Mouse (Mus musculus) kidney, postnatal 10 days (tissue): ENCODE measurements around the gene Cdc37.

Experiments
- DNase-seq: peaks from one replicate; pipeline ENCODE4 v3.0.0; 2021; ENCODE audit warnings: mixed read lengths

The Cdc37 gene

DNA sequence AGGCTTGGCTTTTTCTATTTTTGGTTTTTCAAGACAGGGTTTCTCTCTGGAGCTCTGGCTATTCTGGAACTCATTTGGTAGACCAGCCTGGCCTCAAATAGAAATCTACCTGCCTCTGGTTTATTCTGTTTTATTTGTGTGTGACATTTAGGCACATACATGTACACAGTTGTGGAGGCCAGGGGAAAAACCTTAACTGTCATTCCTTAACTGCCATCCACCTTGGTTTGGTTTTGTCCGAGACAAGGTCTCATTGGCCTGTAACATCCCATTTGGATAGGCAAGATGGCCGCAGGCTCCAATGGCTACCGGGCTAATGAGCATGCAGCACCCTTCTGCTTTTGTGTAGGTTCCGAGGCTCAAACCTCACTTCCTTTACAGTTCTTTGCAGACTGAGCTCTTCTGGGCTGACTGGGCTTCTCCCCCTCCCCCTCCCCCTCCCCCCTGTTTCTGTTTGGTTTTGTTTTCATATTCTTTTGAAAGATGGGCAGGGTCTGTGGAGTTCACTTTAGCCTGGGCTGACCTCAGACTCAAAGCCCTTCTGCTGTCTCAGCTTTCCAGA lies 14.4 kb downstream of the Cdc37 start:
- no peak for DNase-seq

DNA sequence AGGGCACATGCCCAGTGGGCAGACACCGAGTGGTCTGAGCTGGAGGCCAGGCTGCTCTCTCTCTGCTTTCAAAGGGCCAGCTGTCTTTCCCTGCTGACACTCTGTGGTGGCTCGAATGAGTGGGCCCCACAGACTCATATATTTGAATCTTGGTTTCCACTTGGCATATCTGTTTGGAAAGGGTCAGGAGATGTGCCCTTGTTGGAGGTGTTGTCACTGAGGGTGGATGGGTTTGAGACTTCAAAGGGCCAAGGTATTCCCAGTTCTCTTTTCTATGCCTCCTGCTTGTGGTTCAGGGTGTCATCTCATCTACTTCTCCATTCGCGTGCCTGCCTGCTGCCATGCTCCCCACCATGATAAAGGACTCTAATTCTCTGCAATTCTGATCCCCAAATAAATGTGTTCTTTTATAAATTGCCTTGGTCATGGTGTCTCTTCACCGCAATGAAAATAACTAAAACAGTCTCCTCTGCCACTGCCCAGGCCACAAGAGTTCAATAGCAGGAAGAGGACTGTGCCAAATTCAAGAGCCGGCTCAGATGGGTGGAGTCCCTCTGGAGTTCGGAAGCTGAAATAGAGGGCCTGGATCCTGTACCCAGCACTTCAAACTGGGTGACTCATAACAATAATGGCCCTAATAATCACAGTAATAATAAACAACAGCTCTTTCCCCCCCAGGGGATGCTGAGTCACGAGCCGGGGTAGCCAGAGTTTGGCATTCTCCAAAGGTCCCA lies 15.0 kb downstream of the Cdc37 start:
- no peak for DNase-seq

DNA sequence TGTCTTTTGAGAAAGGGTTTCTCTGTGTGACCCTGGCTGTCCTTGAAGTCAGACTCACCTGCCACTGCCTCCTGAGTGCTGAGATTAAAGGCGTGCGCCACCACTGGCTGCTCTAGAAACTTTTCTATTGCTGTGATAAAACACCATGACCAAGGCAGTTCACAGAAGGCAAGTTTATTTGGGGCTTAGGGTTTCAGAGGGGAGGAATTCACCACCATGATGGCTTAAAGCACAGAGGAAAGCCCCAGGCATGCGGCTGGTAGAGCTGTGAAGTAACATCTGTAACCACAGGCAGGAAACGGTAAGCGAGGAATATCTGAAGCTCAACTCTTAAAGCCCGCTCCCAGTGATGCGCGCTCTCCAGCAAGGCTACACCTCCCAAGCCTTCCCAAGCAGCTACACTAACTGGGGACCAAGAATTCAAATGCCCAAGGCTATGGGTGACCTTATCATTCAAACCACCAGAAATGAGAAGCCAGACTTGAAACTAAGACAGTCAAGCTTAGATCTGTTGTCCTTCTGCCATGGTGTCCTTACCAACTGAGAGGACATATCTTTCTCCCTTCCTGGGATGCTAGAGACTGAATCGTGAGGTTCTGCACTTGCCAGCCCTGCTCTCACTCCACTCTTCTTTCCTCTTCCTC lies 16.6 kb downstream of the Cdc37 start:
- DNase-seq: no peak

DNA sequence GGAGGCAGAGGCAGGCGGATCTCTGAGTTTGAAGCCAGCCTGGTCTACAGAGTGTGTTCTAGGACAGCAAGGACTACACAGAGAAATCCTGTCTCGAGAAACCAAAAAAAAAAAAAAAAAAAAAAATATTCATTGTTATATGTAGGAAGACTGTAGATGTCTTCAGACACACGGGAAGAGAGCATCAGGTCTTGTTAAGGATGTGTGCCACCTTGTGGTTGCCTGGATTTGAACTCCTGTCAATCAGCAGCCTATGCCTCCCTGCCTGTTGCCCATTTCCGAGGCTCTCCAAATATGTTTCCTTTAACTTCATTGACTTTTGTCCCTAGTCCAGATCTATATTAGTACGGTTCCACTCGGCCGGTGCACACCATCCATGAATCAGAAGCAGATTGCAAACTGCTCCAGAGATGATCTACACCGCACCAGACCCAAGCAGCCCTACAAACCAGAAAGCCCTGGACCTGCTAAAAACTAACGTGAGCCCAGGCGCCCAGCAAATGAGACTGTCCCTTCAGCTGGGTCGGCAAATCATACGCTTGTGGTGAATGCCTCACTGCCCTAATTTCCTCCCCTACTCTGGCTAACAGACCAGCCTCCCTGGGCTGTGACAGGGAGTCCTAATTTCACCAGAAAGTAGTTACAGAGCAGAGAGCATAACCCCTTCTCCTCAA lies 17.5 kb downstream of the Cdc37 start:
- DNase-seq: peak; percentile 43

DNA sequence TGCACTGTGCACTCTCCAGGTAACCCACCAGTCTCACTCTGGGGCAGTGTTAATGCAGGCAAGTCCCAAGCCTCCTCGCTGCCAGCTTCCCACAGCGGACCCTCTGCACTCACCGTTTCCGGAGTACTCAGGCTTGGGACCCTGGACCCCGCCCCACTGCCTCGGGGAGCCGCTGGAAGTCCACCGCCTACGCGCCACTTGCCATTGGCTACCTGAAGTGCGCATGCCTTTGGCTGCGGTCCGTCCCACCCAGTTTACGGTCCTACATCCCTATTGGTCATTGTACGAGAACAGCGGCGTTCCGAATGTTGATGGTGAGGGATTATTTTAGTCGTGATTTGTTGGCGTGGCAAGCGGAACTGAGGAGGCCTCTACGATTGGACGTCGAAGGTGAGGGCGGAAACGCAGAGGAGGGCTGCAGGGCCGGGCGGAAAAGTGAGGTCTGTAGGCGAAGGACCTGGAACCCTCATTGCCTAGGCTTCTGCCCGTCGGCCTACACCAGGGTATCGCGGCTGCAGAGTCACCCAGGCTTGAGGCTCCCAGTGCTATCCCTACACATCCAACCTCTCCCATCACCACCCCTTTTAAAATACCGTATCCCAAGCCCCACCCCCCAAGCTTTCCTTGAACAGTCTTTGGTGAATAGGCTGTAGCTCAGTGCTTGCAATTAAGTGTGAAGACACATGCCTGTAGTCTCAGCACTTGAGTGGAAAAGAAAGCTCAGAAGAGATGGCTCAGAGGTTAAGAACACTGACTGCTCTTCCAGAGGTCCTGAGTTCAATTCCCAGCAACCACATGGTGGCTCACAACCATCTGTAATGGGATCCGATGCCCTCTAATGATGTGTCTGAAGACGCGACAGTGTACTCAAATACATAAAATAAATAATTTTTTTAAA lies 18.5 kb downstream of the Cdc37 start, which contains the start of gene Tyk2:
Tyk2 (minus strand) TSS at position 185 of the 898 bp plus-strand sequence.
- DNase-seq: peak; percentile 94

DNA sequence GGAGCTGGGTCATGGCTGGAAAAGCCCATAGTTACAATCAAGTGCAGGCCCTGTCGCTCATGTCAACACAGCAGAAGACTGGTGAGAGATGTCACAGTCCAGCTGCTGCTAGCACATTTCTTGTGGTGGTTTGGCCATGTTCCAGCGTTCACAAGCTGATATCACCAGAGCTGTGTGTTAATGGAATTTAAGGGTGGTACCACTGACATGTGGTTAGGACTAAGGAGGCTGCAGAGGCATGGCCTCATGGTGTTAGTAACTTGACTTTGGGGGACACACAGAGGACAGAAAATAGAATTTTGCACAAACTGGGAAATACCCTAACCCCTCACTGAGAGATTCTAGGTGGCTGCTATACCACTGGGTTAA lies 23.5 kb downstream of the Cdc37 start:
- DNase-seq: no peak

DNA sequence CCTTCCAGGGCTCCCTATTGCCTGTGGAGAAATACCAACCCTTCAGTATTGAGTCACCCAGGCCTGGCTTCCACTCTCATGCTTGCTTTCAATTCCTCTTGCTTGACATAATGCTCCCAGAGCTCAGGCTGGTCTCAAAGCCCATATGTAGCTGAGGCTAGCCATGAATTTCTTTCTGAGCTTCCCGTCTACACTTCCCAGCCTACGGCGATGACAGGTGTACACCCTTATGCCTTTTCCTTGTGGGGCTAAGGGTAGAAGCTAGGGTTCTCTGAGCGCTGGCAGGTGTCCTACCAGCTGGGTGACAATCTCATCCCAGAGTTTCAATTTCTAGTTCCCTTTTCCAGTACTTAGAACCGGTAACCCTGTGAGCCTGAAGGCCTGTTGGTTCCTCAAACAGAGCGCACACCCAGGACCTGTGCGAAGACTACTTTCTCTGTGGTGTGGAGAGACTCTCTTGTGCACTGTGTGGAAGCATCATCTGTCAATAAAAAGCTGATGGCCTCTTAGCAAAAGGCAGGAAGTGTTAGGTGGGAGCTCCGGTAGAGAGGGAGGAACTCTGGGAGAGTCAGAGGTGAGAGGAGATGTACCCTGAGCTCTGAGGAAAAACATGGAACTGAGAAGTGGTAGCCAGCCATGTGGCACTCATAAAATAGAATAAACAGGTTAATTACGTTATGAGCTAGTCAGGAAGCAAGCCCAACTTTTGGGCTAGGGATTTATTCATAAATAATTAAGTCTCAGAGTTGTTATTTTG lies 24.1 kb downstream of the Cdc37 start:
- DNase-seq: no peak

DNA sequence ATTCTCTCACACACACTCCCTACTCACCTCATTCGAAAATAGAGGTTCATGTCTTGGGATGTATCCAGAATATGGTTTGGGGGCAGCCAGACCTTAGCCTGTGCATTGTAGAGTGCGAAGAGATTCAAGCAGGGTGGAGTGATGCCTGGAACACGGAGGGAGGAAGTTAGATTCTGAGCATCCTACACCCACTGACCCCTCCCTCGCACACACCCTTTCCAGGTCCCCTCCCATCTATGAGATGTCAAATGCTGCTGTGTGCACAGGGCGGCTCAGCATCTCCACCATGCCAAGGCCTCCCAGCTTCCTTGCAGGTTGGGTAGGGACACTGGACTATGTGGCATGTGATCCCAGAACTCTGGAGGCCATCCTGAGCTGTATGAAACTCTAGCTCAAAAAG lies 24.9 kb downstream of the Cdc37 start:
- DNase-seq: no peak

DNA sequence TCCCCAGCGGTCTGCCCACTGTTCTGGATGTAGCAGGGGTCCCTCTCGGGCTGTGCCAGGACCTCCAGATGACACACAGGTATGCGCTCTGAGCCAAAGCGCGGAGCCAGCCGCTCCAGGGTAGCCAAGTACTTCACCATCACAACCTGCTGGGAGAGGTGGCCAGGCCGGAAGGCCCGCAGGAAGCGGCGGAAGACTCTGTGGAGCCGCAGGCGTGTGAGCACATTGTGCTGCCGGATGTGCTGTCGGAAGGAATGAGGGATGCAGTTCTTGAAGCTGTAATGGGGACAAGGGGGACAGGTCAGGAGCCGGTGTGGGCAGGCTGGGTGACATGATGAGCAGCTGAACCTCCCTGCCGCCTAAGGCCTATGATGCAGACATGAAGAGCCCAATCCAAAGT lies 28.3 kb downstream of the Cdc37 start:
- peak; percentile 35 for DNase-seq

DNA sequence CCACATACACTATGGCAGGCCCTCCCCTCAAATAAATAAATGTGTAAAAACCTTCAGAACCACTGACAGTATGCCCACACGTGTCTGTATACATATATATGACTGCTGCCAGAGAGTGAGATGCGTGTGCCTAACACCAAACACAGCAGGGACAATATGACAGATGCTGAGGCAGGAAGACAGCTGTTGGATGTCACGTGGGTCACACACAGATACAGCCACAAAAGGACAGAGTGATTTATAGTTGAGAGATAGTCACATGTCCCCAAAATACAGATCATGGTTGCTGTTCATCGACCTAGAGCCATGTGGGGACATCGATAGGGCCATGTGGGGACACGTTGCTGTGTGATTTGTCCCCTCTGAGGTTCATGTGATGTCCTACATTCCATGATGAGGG lies 32.7 kb downstream of the Cdc37 start:
- no peak for DNase-seq

DNA sequence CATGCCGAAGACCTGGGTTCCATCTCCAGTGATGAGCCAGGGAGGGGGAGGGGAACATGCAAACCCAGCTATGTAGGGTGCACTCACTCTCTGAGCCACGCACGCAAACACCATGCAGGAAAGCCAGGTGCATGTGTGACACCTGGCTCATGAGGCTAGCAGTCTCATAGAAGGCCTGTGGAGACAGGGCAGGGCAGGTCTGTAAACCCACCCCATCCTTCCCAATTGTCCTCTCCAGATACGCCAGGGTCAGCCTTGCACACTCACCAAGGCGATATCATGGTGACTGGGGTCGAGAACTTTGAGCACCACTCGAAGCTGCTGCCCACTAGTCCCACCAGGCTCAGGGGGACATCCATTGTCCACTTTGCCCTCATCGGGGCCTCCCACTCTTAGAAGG lies 34.7 kb downstream of the Cdc37 start:
- DNase-seq: no peak

DNA sequence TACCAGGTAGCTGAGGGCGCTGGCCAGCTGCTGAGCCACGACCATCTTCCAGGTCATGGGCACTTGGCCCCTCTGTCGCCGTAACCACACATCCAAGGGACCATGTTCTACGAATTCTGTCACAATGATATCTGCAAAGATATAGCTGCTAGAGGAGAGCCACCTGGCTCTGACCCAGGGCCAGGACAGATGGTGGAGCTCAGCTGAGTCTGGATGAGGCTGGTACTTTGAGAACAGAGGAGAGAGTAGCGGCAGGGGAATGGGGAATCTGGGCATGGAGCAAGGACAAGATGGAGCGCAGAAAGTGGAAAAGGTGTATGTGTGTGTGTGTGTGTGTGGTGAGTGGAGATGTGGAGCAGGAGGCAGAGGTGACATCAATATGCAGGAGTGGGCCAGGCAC lies 35.6 kb downstream of the Cdc37 start:
- no peak for DNase-seq

DNA sequence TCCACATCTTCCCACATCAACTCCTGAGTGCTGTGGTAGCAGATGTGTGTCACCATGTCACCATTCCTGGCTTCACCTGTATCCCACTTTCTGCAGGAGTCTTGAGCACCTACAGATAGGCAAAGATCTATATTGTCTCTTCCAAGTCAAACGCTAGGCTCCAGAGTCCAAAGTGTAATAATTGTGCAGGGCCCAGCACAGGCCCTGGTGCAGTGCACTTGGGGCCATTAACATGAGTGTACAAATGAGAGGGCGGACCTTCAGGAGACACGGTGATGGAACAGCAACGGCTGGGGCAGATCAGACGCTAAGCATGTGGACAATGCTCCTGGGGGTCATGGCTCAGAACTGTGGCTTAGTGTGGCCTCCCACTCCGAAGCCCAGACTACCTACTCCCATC lies 36.0 kb downstream of the Cdc37 start:
- no peak for DNase-seq

DNA sequence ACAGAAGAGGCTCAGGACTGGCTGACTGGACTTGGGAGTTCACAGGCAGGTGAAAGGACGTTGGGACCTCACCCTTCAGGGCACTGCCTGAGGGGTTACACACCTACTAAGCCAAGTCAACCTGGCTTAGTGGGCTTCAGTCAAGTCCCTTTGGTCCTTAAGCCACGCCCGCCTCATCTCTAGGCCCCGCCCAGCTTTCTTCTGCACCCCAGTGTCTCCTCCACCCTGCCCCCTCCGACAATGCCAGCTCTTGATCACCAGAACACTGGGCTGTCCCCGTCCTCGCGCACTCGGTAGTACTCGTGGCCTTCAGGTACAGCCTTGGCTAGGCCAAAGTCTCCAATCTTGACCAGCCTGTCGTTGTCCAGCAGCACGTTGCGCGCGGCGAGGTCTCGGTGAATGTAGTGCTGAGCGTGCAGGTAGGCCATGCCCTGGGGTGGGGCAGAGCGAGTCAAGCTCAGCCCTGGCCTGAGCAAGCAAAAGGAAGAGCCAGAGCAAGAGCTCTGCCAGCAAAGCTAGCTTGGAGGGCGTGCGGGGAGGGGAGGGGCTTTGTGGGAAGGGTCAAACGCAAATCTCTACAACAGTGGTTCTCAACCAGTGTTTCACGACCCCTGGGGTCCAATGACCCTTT lies 42.1 kb downstream of the Cdc37 start:
- no peak for DNase-seq

DNA sequence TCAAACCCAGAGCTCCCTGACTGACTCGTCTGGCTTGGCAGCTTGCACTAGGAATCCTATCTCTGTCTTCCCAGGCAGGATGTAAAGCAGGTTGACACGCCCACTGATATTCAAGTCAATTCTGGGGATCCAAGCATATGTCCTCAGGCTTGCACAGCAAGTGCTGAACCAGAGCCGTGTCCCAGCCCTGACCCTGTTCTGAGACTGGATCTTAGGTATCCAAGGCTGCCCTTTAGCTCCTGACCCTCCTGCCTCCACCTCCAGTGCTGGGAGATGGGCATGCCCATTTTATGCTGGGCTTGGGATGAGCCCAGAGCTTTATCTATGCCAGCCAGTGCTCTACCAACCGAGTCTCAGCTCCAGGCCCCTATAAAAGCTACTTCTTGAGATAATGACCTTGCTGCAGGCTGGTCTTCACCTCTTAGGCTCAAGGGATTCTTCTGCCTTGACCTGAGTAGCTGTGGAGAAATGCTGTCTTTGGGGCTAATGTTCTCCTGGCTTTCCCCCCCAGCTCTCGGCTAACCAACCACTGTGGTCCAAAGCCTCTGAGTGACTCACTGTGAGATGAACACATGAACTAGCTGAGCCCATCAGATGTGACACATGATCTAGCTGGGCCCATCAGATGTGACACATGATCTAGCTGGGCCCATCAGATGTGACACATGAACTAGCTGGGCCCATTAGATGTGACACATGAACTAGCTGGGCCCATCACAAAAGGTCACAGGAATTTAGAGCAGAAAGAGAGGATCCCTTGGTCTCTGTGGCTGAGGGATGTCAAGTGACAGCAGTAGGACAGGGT lies 43.8 kb downstream of the Cdc37 start:
- no peak for DNase-seq

DNA sequence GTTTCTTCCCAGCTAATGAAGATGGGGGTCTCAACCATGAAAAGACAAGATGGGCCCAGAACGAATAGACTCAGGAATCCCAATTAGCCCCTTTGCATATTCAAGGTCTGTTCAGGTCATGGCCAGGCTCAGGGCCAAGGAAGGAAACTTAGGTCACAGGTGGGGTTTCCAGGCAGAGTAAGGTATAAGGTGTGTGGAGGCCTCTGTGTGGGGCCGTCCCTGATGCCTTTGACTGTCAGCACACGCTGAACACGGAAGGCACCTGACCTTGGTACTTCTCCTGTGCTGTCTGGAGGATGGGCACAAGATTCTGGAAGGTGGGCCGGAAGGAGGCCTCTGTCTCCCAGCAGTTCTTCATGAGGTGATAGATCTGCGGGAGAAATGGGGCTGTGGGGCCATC lies 45.0 kb downstream of the Cdc37 start:
- DNase-seq: no peak

DNA sequence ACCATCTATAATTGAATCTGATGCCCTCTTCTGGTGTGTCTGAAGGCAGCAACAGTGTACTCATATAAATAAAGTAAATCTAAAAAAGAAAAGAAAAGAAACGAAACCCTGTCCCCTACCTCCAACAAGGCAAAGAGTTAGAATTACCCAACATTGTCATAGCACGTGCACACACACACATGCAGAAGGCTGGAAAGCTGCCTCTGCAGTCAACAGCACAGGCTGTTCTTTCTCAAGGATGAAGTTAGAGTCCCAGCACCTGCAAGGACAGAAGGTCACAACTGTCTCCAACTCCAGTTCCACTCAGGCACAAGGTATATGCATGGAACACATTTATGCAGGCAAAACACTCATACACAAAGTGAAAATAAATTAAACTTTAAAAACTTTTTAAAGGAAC lies 47.7 kb downstream of the Cdc37 start:
- no peak for DNase-seq

DNA sequence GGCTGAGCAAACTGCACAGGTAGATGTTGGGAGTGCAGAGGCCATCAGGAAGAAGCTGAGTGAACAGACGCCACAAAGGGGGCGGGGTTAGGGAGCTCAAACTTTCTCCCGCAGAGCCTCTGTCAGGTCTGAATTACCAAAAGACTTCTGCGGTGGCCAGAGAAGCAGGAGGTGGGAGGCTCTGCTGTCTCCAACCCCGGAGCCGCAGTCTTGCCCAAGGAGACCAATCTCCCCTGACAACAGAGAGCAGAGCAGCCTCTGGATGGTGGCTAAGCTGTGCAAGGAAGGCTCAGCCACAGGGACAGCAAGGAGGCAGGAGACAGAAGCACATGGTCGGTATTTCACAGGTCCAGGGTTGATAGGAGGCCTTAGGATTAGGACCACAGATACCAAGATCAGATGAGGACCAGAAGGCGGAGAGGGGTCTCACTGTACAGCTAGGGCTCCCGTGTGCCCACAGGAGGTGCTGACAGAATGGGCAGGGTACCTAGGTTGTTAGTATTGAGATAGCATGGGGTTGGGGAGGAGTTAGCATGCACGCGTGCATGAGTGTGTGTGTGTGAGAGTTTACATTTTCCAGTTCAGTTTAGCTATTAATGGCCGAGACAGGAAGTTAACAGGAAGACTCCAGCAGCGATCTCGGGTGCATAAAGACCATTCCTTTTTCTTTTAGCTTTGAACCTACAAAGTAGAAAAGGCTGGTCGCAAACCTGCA lies 49.2 kb downstream of the Cdc37 start:
- no peak for DNase-seq

DNA sequence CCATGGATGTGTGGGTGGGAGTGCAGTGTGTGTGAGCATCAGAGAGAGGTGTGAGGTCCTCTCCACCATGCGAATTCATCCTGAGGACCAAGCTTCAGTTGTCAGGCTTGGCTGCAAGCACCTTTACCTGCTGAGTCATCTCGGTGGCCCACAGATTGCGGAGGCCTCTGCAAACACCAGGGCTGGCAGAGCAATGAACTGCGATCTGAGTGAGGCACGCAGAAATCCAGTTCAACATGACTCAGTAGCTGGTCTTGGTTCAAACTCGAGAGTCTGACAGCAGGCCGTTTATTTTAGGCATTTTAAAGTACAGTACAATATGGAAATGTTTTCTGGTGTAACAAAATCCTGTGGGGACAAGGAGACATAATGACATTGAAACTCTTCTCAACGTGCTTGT lies 52.0 kb downstream of the Cdc37 start:
- no peak for DNase-seq

DNA sequence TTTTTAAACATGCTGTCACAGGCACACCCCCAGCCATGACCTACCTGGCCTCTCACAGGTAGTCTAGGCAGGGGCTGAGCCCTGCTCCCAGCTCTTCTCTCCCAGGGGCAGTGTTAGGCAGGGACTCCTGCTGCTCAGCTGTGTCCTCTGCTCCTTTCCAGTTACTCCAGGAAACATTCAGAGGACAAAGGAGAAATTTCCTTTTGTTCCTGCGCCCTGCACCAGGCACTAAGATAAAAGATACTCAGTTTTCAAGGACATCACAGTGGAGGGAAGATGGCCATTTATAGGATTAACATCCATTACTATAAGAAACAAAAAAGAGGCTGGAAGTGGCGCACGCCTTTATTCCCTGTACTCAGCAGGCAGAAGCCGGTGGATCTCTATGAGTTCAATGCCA lies 53.8 kb downstream of the Cdc37 start:
- no peak for DNase-seq
